13 mouse cellular contexts compared by ENCODE assay signal in genomic region chr11:97813085-97813484, GRCm38 (mm10). TPM values are rescaled to one million over a fixed set of nuclear protein-coding genes. Genes with fewer than 3 reads are reported as not detected.
A peak's percentile ranks its signal among the peaks of the same experiment; 100 is the strongest.
DNase-seq lines count a peak whose midpoint lies in the region; ATAC-seq and TF ChIP-seq lines count a peak whose summit lies in the region.
"Had no signal": no experiment of that assay in that cellular context is flagged by ENCODE, and none has a peak within 500 bp of the region (broad histone marks: within the 10 kb centered on the region; RNA-seq: fewer than 3 reads in every experiment).

No protein-coding gene starts in this region.

- H3K79me2 ChIP-seq in liver, adult 2 months (ENCODE audit: control insufficient read depth, insufficient read depth, low read length) = peaks cover 20% of the 10 kb centered on the region; the same call in 1 of the 2 replicates

- no peak overlapping the region for H3K9ac ChIP-seq in liver, adult 2 months (ENCODE audit: low read depth, low read length)
- no peak overlapping the region for H3K9ac ChIP-seq in liver, embryonic 11.5 days (ENCODE audit: low read depth, low read length)
- H3K9ac ChIP-seq in intestine, embryonic 15.5 days = no peak overlapping the region
- 0 out of 2 replicates have a peak overlapping the region, but pooled peaks have one; percentile 18 for H3K9ac ChIP-seq in neural tube, embryonic 14.5 days (replicated peaks; ENCODE audit: low read depth, low read length)
- H3K9ac ChIP-seq: embryonic facial prominence, embryonic 15.5 days had no signal

- peaks cover 2% of the 10 kb centered on the region; the same call in 1 of the 2 replicates for H3K36me3 ChIP-seq in liver, adult 2 months (ENCODE audit: control insufficient read depth, insufficient read depth, low read length)
- H3K36me3 ChIP-seq in liver, embryonic 11.5 days (ENCODE audit: control insufficient read depth, insufficient read depth, low read length) = peaks cover 5% of the 10 kb centered on the region; the same call in 1 of the 2 replicates
- H3K36me3 ChIP-seq in forebrain, embryonic 10.5 days (replicated peaks) = peaks cover 66% of the 10 kb centered on the region
- H3K36me3 ChIP-seq in intestine, embryonic 15.5 days = peaks cover 28% of the 10 kb centered on the region; the same call in 1 of the 2 replicates
- peaks cover 36% of the 10 kb centered on the region for H3K36me3 ChIP-seq in neural tube, embryonic 14.5 days (ENCODE audit: control insufficient read depth, insufficient read depth, low read length)
- H3K36me3 ChIP-seq in thymus, adult 2 months (ENCODE audit: control insufficient read depth, insufficient read depth, low read length) = peaks cover 30% of the 10 kb centered on the region

- TF ChIP-seq POLR2A in liver, adult 2 months (IDR thresholded peaks at IDR 0.05; ENCODE audit: extremely low read depth, insufficient read depth, low read length) = no peak
- TF ChIP-seq POLR2A in thymus, adult 2 months (IDR thresholded peaks at IDR 0.05; ENCODE audit: control insufficient read depth, extremely low read depth, insufficient read depth, low read length, poor library complexity) = no peak

- WGBS in liver, adult 2 months = 34% methylated on average over 7 of the region's 7 CpGs
- 61% methylated on average over 7 of the region's 7 CpGs for WGBS in liver, embryonic 11.5 days
- 55% methylated on average over 7 of the region's 7 CpGs for WGBS in forebrain, embryonic 10.5 days
- WGBS in intestine, embryonic 15.5 days = 39% methylated on average over 7 of the region's 7 CpGs
- 34% methylated on average over 7 of the region's 7 CpGs for WGBS in neural tube, embryonic 14.5 days
- 89% methylated on average over 7 of the region's 7 CpGs for WGBS in thymus, adult 2 months

- DNase-seq in liver, adult 2 months (ENCODE audit: extremely low read depth, low read depth, low spot score) = no peak
- DNase-seq in liver, embryonic 11.5 days (ENCODE audit: low spot score) = no peak
- no peak for DNase-seq in forebrain, embryonic 10.5 days (ENCODE audit: extremely low spot score, low spot score)
- DNase-seq in thymus, adult 2 months = no peak
- DNase-seq in cerebellum, adult 8-10 months = no peak
- no peak for DNase-seq in right cerebral cortex, postnatal 4 days
- DNase-seq: thymus, postnatal 36 days had no signal

- no peak for ATAC-seq in liver, embryonic 11.5 days (replicated peaks; ENCODE audit: low FRiP score)
- peak; percentile 39 for ATAC-seq in intestine, embryonic 15.5 days
- ATAC-seq in neural tube, embryonic 14.5 days (ENCODE audit: low read depth) = peak; percentile 22; the same call in 1 of the 2 replicates

- no peaks in the 10 kb centered on the region for H3K9me3 ChIP-seq in liver, embryonic 11.5 days (ENCODE audit: control insufficient read depth, low read length)
- no peaks in the 10 kb centered on the region for H3K9me3 ChIP-seq in forebrain, embryonic 10.5 days
- no peaks in the 10 kb centered on the region for H3K9me3 ChIP-seq in intestine, embryonic 15.5 days
- no peaks in the 10 kb centered on the region for H3K9me3 ChIP-seq in neural tube, embryonic 14.5 days (ENCODE audit: control insufficient read depth, low read length)
- H3K9me3 ChIP-seq: embryonic facial prominence, embryonic 15.5 days; G1E; heart, embryonic 12.5 days had no signal

- H3K4me2 ChIP-seq in liver, embryonic 11.5 days = no peak overlapping the region
- peak overlapping the region; percentile 36 for H3K4me2 ChIP-seq in intestine, embryonic 15.5 days (replicated peaks)
- H3K4me2 ChIP-seq in neural tube, embryonic 14.5 days (ENCODE audit: low read depth, low read length) = peak overlapping the region; percentile 37
- H3K4me2 ChIP-seq: embryonic facial prominence, embryonic 15.5 days; heart, embryonic 12.5 days had no signal

- H3K4me3 ChIP-seq in liver, adult 2 months (ENCODE audit: insufficient read depth, low read depth, low read length) = no peak overlapping the region
- no peak overlapping the region for H3K4me3 ChIP-seq in liver, embryonic 11.5 days (ENCODE audit: low read depth, low read length)
- peak overlapping the region; percentile 41 for H3K4me3 ChIP-seq in forebrain, embryonic 10.5 days
- H3K4me3 ChIP-seq in intestine, embryonic 15.5 days (replicated peaks) = no peak overlapping the region
- no peak overlapping the region for H3K4me3 ChIP-seq in neural tube, embryonic 14.5 days (ENCODE audit: low read depth, low read length)
- no peak overlapping the region for H3K4me3 ChIP-seq in thymus, adult 2 months (ENCODE audit: control insufficient read depth, insufficient read depth, low read length)
- H3K4me3 ChIP-seq: embryonic facial prominence, embryonic 15.5 days; heart, embryonic 12.5 days had no signal

- peak overlapping the region; percentile 91 for H3K27ac ChIP-seq in liver, adult 2 months (replicated peaks; ENCODE audit: insufficient read depth, low read depth, low read length)
- H3K27ac ChIP-seq in liver, embryonic 11.5 days (ENCODE audit: low read depth, low read length) = no peak overlapping the region
- peak overlapping the region; percentile 88 for H3K27ac ChIP-seq in forebrain, embryonic 10.5 days
- peak overlapping the region; percentile 89 for H3K27ac ChIP-seq in intestine, embryonic 15.5 days
- H3K27ac ChIP-seq in neural tube, embryonic 14.5 days (ENCODE audit: low read depth, low read length) = peak overlapping the region; percentile 86
- H3K27ac ChIP-seq in thymus, adult 2 months (ENCODE audit: control insufficient read depth, insufficient read depth, low read length) = no peak overlapping the region
- H3K27ac ChIP-seq: macrophage had no signal

- peaks cover 68% of the 10 kb centered on the region for H3K4me1 ChIP-seq in liver, adult 2 months (ENCODE audit: control insufficient read depth, insufficient read depth, low read length)
- H3K4me1 ChIP-seq in liver, embryonic 11.5 days (replicated peaks; ENCODE audit: control insufficient read depth, insufficient read depth, low read length) = peaks cover 71% of the 10 kb centered on the region
- H3K4me1 ChIP-seq in forebrain, embryonic 10.5 days = peaks cover 100% of the 10 kb centered on the region
- H3K4me1 ChIP-seq in intestine, embryonic 15.5 days (replicated peaks) = peaks cover 88% of the 10 kb centered on the region
- peaks cover 41% of the 10 kb centered on the region for H3K4me1 ChIP-seq in neural tube, embryonic 14.5 days (ENCODE audit: control insufficient read depth, insufficient read depth, low read length)
- H3K4me1 ChIP-seq in thymus, adult 2 months (replicated peaks; ENCODE audit: control insufficient read depth, insufficient read depth, low read length) = peaks cover 36% of the 10 kb centered on the region

- TF ChIP-seq CTCF in liver, adult 2 months (IDR thresholded peaks at IDR 0.05; ENCODE audit: low read depth, low read length) = no peak
- TF ChIP-seq CTCF in thymus, adult 2 months (IDR thresholded peaks at IDR 0.05; ENCODE audit: borderline replicate concordance, control insufficient read depth, extremely low read depth, insufficient read depth, low read length, poor library complexity) = no peak

- H3K27me3 ChIP-seq in liver, adult 2 months (ENCODE audit: control insufficient read depth, insufficient read depth, low read length) = no peaks in the 10 kb centered on the region
- H3K27me3 ChIP-seq in liver, embryonic 11.5 days (replicated peaks; ENCODE audit: control insufficient read depth, insufficient read depth, low read length) = no peaks in the 10 kb centered on the region
- H3K27me3 ChIP-seq in forebrain, embryonic 10.5 days (ENCODE audit: poor library complexity, severe bottlenecking) = no peaks in the 10 kb centered on the region
- H3K27me3 ChIP-seq in intestine, embryonic 15.5 days (replicated peaks) = no peaks in the 10 kb centered on the region
- H3K27me3 ChIP-seq in neural tube, embryonic 14.5 days (ENCODE audit: control insufficient read depth, insufficient read depth, low read length) = no peaks in the 10 kb centered on the region
- no peaks in the 10 kb centered on the region for H3K27me3 ChIP-seq in thymus, adult 2 months (ENCODE audit: control insufficient read depth, insufficient read depth, low read length)
- H3K27me3 ChIP-seq: embryonic facial prominence, embryonic 15.5 days; heart, embryonic 12.5 days had no signal

RNA-seq across cellular contexts. Expression of gene Lasp1, which starts 14.3 kb away (rescaled TPM):
- 23.3 and 33.3 TPM in 2 replicates for total RNA-seq in liver, adult 2 months (2014; rRNA removed)
- polyA plus RNA-seq in liver, adult 2 months (2012; rRNA removed) = 80.5 and 85.4 TPM in 2 replicates
- 54.7 and 55.3 TPM in 2 replicates for polyA plus RNA-seq in liver, embryonic 11.5 days (2014; fragmentation: Nextera tagmentation; extraction: Ambion mirVana)
- 85.5 and 87.3 TPM in 2 replicates for polyA plus RNA-seq in forebrain, embryonic 10.5 days (2016; fragmentation: Nextera tagmentation; extraction: Ambion mirVana)
- polyA plus RNA-seq in intestine, embryonic 15.5 days (2015; fragmentation: Nextera tagmentation; extraction: Ambion mirVana) = 123 and 126 TPM in 2 replicates
- 82.9 and 99.8 TPM in 2 replicates for polyA plus RNA-seq in neural tube, embryonic 14.5 days (2014; fragmentation: Nextera tagmentation; extraction: Ambion mirVana)
- 167 and 178 TPM in 2 replicates for polyA plus RNA-seq in thymus, adult 2 months (2012; rRNA removed)

RNA-seq across cellular contexts. Expression of gene B230217C12Rik, which starts 27.5 kb away (rescaled TPM):
- total RNA-seq in liver, adult 2 months (2014; rRNA removed) = 0.09 and 0.27 TPM in 2 replicates
- 0.14 and 0.29 TPM in 2 replicates for polyA plus RNA-seq in liver, adult 2 months (2012; rRNA removed)
- 3.7 and 5.4 TPM in 2 replicates for polyA plus RNA-seq in liver, embryonic 11.5 days (2014; fragmentation: Nextera tagmentation; extraction: Ambion mirVana)
- 13.3 and 15.9 TPM in 2 replicates for polyA plus RNA-seq in forebrain, embryonic 10.5 days (2016; fragmentation: Nextera tagmentation; extraction: Ambion mirVana)
- polyA plus RNA-seq in intestine, embryonic 15.5 days (2015; fragmentation: Nextera tagmentation; extraction: Ambion mirVana) = 5.2 and 5.3 TPM in 2 replicates
- 39.8 and 53.5 TPM in 2 replicates for polyA plus RNA-seq in neural tube, embryonic 14.5 days (2014; fragmentation: Nextera tagmentation; extraction: Ambion mirVana)
- polyA plus RNA-seq in thymus, adult 2 months (2012; rRNA removed) = 4.7 and 6.2 TPM in 2 replicates
- polyA plus RNA-seq: G1E had no signal

RNA-seq across cellular contexts. Expression of gene Rpl23, which starts 30.8 kb away (rescaled TPM):
- 240 and 283 TPM in 2 replicates for total RNA-seq in liver, adult 2 months (2014; rRNA removed)
- 68.5 and 71.4 TPM in 2 replicates for polyA plus RNA-seq in liver, adult 2 months (2012; rRNA removed)
- polyA plus RNA-seq in liver, embryonic 11.5 days (2014; fragmentation: Nextera tagmentation; extraction: Ambion mirVana) = 756 and 842 TPM in 2 replicates
- 449 and 492 TPM in 2 replicates for polyA plus RNA-seq in forebrain, embryonic 10.5 days (2016; fragmentation: Nextera tagmentation; extraction: Ambion mirVana)
- polyA plus RNA-seq in intestine, embryonic 15.5 days (2015; fragmentation: Nextera tagmentation; extraction: Ambion mirVana) = 530 and 606 TPM in 2 replicates
- polyA plus RNA-seq in neural tube, embryonic 14.5 days (2014; fragmentation: Nextera tagmentation; extraction: Ambion mirVana) = 347 and 366 TPM in 2 replicates
- polyA plus RNA-seq in thymus, adult 2 months (2012; rRNA removed) = 140 and 154 TPM in 2 replicates

RNA-seq across cellular contexts. Expression of gene 1700001P01Rik, which starts 37.4 kb away (rescaled TPM):
- not detected in 2 replicates for total RNA-seq in liver, adult 2 months (2014; rRNA removed)
- polyA plus RNA-seq in liver, adult 2 months (2012; rRNA removed) = not detected in 2 replicates
- polyA plus RNA-seq in liver, embryonic 11.5 days (2014; fragmentation: Nextera tagmentation; extraction: Ambion mirVana) = 0.64 TPM in 1 of 2 replicates, not detected in the other
- 0.73 TPM in 1 of 2 replicates, not detected in the other for polyA plus RNA-seq in forebrain, embryonic 10.5 days (2016; fragmentation: Nextera tagmentation; extraction: Ambion mirVana)
- 0.24 TPM in 1 of 2 replicates, not detected in the other for polyA plus RNA-seq in intestine, embryonic 15.5 days (2015; fragmentation: Nextera tagmentation; extraction: Ambion mirVana)
- polyA plus RNA-seq in neural tube, embryonic 14.5 days (2014; fragmentation: Nextera tagmentation; extraction: Ambion mirVana) = 0.36 TPM in 1 of 2 replicates, not detected in the other
- polyA plus RNA-seq in thymus, adult 2 months (2012; rRNA removed) = 0.38 and 0.50 TPM in 2 replicates
- polyA plus RNA-seq: heart, embryonic 12.5 days; macrophage had no signal

RNA-seq across cellular contexts. Expression of gene Cwc25, which starts 46.7 kb away (rescaled TPM):
- total RNA-seq in liver, adult 2 months (2014; rRNA removed) = 5.8 and 6.8 TPM in 2 replicates
- 6.2 and 6.3 TPM in 2 replicates for polyA plus RNA-seq in liver, adult 2 months (2012; rRNA removed)
- polyA plus RNA-seq in liver, embryonic 11.5 days (2014; fragmentation: Nextera tagmentation; extraction: Ambion mirVana) = 12.9 and 13.1 TPM in 2 replicates
- 20.3 and 22.0 TPM in 2 replicates for polyA plus RNA-seq in forebrain, embryonic 10.5 days (2016; fragmentation: Nextera tagmentation; extraction: Ambion mirVana)
- polyA plus RNA-seq in intestine, embryonic 15.5 days (2015; fragmentation: Nextera tagmentation; extraction: Ambion mirVana) = 13.3 and 13.4 TPM in 2 replicates
- polyA plus RNA-seq in neural tube, embryonic 14.5 days (2014; fragmentation: Nextera tagmentation; extraction: Ambion mirVana) = 13.8 and 13.9 TPM in 2 replicates
- polyA plus RNA-seq in thymus, adult 2 months (2012; rRNA removed) = 14.9 and 16.6 TPM in 2 replicates

Comparison
In these comparisons a context has a peak if more than half of its experiments do, and no peak if none do; other contexts are left out.
1. H3K27ac ChIP-seq: peak in liver, adult 2 months (single experiment), forebrain, embryonic 10.5 days (single experiment), intestine, embryonic 15.5 days (single experiment) and neural tube, embryonic 14.5 days (single experiment); none in liver, embryonic 11.5 days (single experiment) and thymus, adult 2 months (single experiment).